Mouse (Mus musculus) midbrain, embryonic 16.5 days (tissue): ENCODE measurements at regions not wholly inside any gene's neighbourhood (a gene's known extent, or its start where the extent isn't known, plus 50 kb on each side); places are given as distances from the start of the nearest gene placed in this dataset.

Experiments
- ATAC-seq: fragments of 200-750 bp; cut with Nextera tagmentation; 2 replicates; pipeline ENCODE4 v1.8.0; 2017; ENCODE audit warnings: moderate TSS enrichment
- H3K27ac ChIP-seq: fragments of 300-500 bp; sonication (generic); 2 replicates; pipeline ENCODE4 v1.5.1; 2014; ENCODE audit warnings: mild to moderate bottlenecking, low read length, mixed read lengths
- H3K27me3 ChIP-seq: fragments of 300-500 bp; sonication (generic); 2 replicates; pipeline ENCODE4 v1.6.1; 2014; ENCODE audit warnings: low read depth, low read length, mixed read lengths; ENCODE audit not compliant: control insufficient read depth, insufficient read depth
- H3K36me3 ChIP-seq: fragments of 300-500 bp; sonication (generic); 2 replicates; pipeline ENCODE4 v1.6.1; 2014; ENCODE audit warnings: mild to moderate bottlenecking, low read length, moderate library complexity, mixed read lengths; ENCODE audit not compliant: control insufficient read depth, insufficient read depth
- H3K4me1 ChIP-seq: fragments of 300-500 bp; sonication (generic); 2 replicates; pipeline ENCODE4 v1.6.1; 2014; ENCODE audit warnings: mild to moderate bottlenecking, low read length, mixed read lengths; ENCODE audit not compliant: control insufficient read depth, insufficient read depth
- H3K4me2 ChIP-seq: fragments of 300-500 bp; sonication (generic); 2 replicates; pipeline ENCODE4 v1.6.1; 2014; ENCODE audit warnings: mild to moderate bottlenecking, low read length, mixed read lengths
- H3K4me3 ChIP-seq: fragments of 300-500 bp; sonication (generic); 2 replicates; pipeline ENCODE4 v1.5.1; 2014; ENCODE audit warnings: low read depth, mild to moderate bottlenecking, low read length, moderate library complexity, mixed read lengths
- H3K9ac ChIP-seq: fragments of 300-500 bp; sonication (generic); 2 replicates; pipeline ENCODE4 v1.6.1; 2014; ENCODE audit warnings: low read depth, low read length, mixed read lengths
- H3K9me3 ChIP-seq: fragments of 300-500 bp; sonication (generic); replicated peaks from 2 replicates; pipeline ENCODE4 v1.6.1; 2014; ENCODE audit warnings: mild to moderate bottlenecking, low read length, mixed read lengths; ENCODE audit not compliant: control insufficient read depth, poor library complexity, severe bottlenecking
- WGBS: fragments of 180-500 bp; shearing (Covaris S2); extraction: QIAGEN DNeasy Blood & Tissue Kit; methylation state at CpG from one replicate; pipeline ENCODE4 v1.1.7; 2014; 5-methylcytosine and 5-hydroxymethylcytosine counted together

DNA sequence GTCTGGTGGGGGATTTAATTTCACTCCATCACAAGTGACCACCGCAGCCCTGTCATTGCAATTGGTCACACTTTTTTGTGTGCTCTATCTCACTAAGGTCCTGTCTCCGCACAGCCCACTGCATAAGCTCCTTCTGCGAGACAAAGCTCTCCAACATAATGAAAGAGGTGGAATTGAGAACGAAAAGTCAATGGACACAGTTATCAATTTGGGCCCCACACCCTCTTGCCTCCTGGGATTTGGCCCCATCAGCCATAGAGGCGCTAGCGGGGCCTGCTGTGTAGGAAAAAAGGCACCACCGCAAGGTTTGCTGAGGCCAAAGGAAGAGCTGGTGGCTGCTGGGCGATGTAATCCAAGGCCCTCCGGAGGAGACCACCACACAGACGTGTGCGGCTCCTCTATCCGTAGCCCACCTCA, 386.3 kb upstream of the Nr2f2 start:
- no peak for ATAC-seq
- Histone ChIP-seq H3K27ac (no peak overlapping the region), H3K4me3 (no peak overlapping the region), H3K4me2 (no peak overlapping the region), H3K27me3 (peaks cover 24% of the 10 kb centered on the region), H3K9ac (no peak overlapping the region), H3K9me3 (no peaks in the 10 kb centered on the region), H3K36me3 (no peaks in the 10 kb centered on the region), H3K4me1 (no peaks in the 10 kb centered on the region; the same call in 1 of the 2 replicates)
- 38% methylated on average over 12 of the region's 12 CpGs for WGBS

DNA sequence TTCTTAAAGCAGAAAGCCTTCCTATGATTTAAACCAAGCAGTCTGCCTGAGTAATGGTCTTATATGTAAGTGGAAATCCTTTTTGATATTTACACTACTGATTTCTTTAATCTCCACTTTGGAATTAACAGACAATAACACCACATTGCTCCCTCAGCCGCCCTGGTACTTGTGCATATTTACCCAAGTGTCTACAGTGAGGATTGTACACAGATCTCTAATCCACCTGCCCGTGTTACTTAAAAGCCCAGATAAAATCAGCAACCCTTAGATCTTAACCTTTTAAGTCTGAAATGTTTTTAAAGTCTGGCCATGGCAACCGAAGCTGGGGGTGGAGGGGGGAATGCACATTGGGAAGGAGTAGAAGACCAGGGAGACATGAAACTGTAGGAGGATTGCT, 382.3 kb upstream of the Nr2f2 start:
- H3K4me1 ChIP-seq: no peaks in the 10 kb centered on the region; the same call in 1 of the 2 replicates
- no peak for ATAC-seq
- H3K9ac ChIP-seq: no peak overlapping the region
- H3K36me3 ChIP-seq: no peaks in the 10 kb centered on the region
- no peak overlapping the region for H3K4me2 ChIP-seq
- peaks cover 13% of the 10 kb centered on the region for H3K27me3 ChIP-seq
- no peaks in the 10 kb centered on the region for H3K9me3 ChIP-seq
- no peak overlapping the region for H3K4me3 ChIP-seq
- H3K27ac ChIP-seq: no peak overlapping the region
- WGBS: 27% methylated on average over 3 of the region's 3 CpGs

DNA sequence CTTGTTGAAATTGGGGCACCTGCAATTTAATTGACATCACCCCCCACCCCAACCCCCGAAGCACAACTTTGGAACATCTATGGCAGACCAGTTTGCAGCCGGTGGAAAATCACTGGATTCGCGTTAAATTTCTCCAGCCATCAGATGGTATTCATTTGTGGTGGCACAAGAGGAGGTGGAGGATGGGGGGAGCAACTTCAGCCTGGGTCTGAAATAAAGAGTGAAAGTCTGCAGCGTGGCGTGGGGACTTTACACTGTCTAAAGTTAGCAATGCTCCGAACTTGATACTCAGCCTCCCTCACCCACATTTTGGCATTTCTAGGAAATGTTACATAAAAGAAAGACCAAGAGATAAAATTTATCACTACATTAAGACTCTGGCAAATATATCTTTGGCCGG, 381.8 kb upstream of the Nr2f2 start:
- Histone ChIP-seq H3K36me3 (no peaks in the 10 kb centered on the region), H3K4me2 (no peak overlapping the region), H3K9ac (no peak overlapping the region), H3K4me1 (no peaks in the 10 kb centered on the region; the same call in 1 of the 2 replicates), H3K27ac (no peak overlapping the region), H3K4me3 (no peak overlapping the region), H3K27me3 (peaks cover 9% of the 10 kb centered on the region), H3K9me3 (no peaks in the 10 kb centered on the region)
- ATAC-seq: no peak
- WGBS: 85% methylated on average over 8 of the region's 8 CpGs

- no peaks in the 10 kb centered on the region for H3K4me1 ChIP-seq
- ATAC-seq: no peak
- no peaks in the 10 kb centered on the region; the same call in 1 of the 2 replicates for H3K27me3 ChIP-seq
- no peaks in the 10 kb centered on the region for H3K9me3 ChIP-seq
- no peak overlapping the region for H3K4me3 ChIP-seq
- H3K36me3 ChIP-seq: no peaks in the 10 kb centered on the region
- no peak overlapping the region for H3K4me2 ChIP-seq
- H3K9ac ChIP-seq: no peak overlapping the region
- H3K27ac ChIP-seq: no peak overlapping the region
- WGBS: 76% methylated on average over 18 of the region's 18 CpGs
These were observed 377.8 kb upstream of the Nr2f2 start for GRCm38 (mm10) chr7:70744296-70744695.

DNA sequence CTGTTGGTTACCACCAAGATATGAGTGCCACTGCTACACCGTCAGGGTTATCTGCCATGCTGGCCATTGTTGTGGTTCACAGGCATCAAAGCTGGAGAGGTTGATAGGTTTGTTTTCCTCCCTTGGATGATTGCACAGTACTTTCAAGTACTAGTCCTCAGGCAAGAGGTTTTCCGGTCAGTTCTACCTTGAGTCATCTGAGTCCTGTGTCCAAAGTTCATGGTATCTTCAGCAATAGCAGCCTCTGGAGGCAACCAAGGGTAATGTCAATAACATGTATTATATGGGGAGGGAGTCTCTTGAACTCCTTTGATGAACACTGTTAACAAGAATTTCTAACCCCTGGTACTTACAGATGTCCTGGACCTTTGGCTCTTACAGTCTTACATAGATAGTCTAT, 369.1 kb upstream of the Nr2f2 start:
- ATAC-seq: no peak
- no peak overlapping the region for H3K4me2 ChIP-seq
- H3K4me3 ChIP-seq: no peak overlapping the region
- no peaks in the 10 kb centered on the region for H3K4me1 ChIP-seq
- no peaks in the 10 kb centered on the region for H3K36me3 ChIP-seq
- no peak overlapping the region for H3K9ac ChIP-seq
- H3K9me3 ChIP-seq: no peaks in the 10 kb centered on the region
- no peak overlapping the region for H3K27ac ChIP-seq
- H3K27me3 ChIP-seq: no peaks in the 10 kb centered on the region
- 96% methylated on average over 2 of the region's 2 CpGs for WGBS

- Histone ChIP-seq H3K4me3 (no peak overlapping the region), H3K36me3 (no peaks in the 10 kb centered on the region), H3K4me2 (no peak overlapping the region), H3K4me1 (no peaks in the 10 kb centered on the region), H3K9me3 (no peaks in the 10 kb centered on the region), H3K27me3 (no peaks in the 10 kb centered on the region), H3K27ac (no peak overlapping the region), H3K9ac (no peak overlapping the region)
- ATAC-seq: no peak
These were observed 367.0 kb upstream of the Nr2f2 start for GRCm38 (mm10) chr7:70733501-70733900.

DNA sequence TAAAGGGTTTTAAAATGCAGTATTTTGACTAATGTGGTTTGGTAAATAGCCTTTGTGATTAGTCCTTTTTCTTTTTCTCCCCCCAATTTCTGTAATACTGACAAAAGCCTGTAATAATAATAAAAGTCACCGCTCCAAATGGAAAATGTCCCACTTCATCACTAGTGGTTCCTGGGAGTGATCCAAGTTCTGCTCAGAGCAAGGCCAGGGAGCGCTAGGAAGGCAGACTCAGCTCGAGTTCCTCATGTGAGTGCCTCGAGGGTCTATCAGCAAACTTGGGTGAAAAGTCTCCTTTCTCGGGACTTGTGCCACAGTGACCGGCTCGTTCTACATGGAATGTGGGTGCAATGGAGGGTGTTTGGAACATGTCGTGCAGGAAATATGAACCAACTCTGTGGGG, 363.4 kb upstream of the Nr2f2 start:
- Histone ChIP-seq H3K4me3 (no peak overlapping the region), H3K27ac (no peak overlapping the region), H3K27me3 (no peaks in the 10 kb centered on the region), H3K36me3 (no peaks in the 10 kb centered on the region), H3K4me1 (no peaks in the 10 kb centered on the region), H3K9ac (no peak overlapping the region), H3K9me3 (no peaks in the 10 kb centered on the region), H3K4me2 (no peak overlapping the region)
- no peak for ATAC-seq
- WGBS: 92% methylated on average over 8 of the region's 8 CpGs

DNA sequence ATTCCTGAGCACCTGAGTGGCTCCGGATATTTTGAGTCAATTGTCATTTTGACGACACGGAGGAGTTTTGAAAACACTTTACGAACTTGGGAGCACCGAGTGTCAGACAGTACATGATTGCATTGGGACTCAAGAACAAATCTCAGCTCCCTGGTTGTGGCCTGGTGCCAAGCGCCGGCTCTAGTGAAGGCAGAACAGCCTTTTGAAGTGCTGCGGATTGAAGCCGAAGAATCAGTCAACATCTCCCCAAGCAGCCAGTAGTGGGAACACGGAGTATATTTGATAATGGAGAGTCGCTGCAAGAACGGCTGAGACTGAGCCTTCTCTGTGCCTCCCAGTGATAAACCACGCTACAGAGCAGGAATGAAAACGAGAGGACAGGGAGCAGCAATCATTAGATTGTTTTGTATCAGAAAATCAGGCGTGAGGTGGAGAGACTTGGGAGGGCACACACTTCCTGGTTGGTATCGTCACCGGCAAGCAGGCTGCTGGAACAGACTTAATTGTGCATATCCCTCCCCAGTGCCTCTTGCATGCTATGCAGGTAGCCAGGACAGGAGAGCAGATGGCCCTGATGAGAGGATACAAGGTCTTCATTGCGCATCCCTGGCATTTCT, 351.7 kb upstream of the Nr2f2 start:
- no peak for ATAC-seq
- no peaks in the 10 kb centered on the region for H3K9me3 ChIP-seq
- no peak overlapping the region for H3K4me2 ChIP-seq
- H3K4me3 ChIP-seq: no peak overlapping the region
- H3K4me1 ChIP-seq: 0 out of 2 replicates have a peak, but pooled peaks cover 2% of the 10 kb centered on the region
- WGBS: 69% methylated on average over 18 of the region's 18 CpGs
- no peak overlapping the region for H3K27ac ChIP-seq
- no peaks in the 10 kb centered on the region for H3K27me3 ChIP-seq
- H3K36me3 ChIP-seq: no peaks in the 10 kb centered on the region
- H3K9ac ChIP-seq: no peak overlapping the region

DNA sequence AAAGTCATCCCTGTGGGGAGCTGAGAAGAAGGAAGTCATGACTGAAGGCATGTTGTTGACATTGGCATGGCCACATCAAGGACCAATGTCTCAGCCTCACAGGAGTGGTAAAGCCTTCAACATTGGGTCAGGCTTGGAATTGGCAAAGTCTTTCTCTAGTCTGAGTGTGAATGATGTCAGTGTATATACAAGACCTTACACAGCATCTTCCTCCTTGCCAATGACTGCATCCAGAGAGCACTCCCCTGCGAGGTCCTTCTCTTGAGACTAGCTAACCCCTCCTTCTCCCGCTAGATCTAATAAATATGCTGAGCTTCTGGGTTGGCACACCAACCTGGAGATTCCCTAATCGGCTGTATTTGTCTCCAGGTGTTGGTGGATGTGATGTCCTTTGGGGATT, 351.1 kb upstream of the Nr2f2 start:
- no peak for ATAC-seq
- no peak overlapping the region for H3K4me2 ChIP-seq
- H3K36me3 ChIP-seq: no peaks in the 10 kb centered on the region
- no peaks in the 10 kb centered on the region for H3K27me3 ChIP-seq
- no peak overlapping the region for H3K4me3 ChIP-seq
- no peak overlapping the region for H3K27ac ChIP-seq
- H3K9ac ChIP-seq: no peak overlapping the region
- 0 out of 2 replicates have a peak, but pooled peaks cover 2% of the 10 kb centered on the region for H3K4me1 ChIP-seq
- H3K9me3 ChIP-seq: no peaks in the 10 kb centered on the region
- 95% methylated on average over 3 of the region's 3 CpGs for WGBS
